Comparison of ENCODE assay signal across 26 mouse cellular contexts in genomic region chr16:34212160-34212559, GRCm38 (mm10).
A peak's percentile ranks its signal among the peaks of the same experiment; 100 is the strongest.
DNase-seq lines count a peak whose midpoint lies in the region; ATAC-seq and TF ChIP-seq lines count a peak whose summit lies in the region.
"Had no signal": no experiment of that assay in that cellular context is flagged by ENCODE, and none has a peak within 500 bp of the region (broad histone marks: within the 10 kb centered on the region; RNA-seq: fewer than 3 reads in every experiment).

No protein-coding gene starts in this region.

- H3K27ac ChIP-seq in heart, embryonic 11.5 days (ENCODE audit: low read depth, low read length), result no peak overlapping the region
- H3K27ac ChIP-seq in heart, embryonic 14.5 days (replicated peaks in 1 of 2; ENCODE audit: control insufficient read depth in 1 of 2, insufficient read depth in 1 of 2, low read depth in 2 of 2, low read length in 2 of 2), result peak overlapping the region; percentile 14 to 64; a peak in 1 of 4 replicates
- H3K27ac ChIP-seq in heart, postnatal 0 days (ENCODE audit: low read depth), result peak overlapping the region; percentile 46
- no peak overlapping the region for H3K27ac ChIP-seq in kidney, embryonic 16.5 days (ENCODE audit: low read length)
- H3K27ac ChIP-seq: embryonic facial prominence, embryonic 10.5 days; embryonic facial prominence, embryonic 13.5 days; forebrain, embryonic 12.5 days; forebrain, embryonic 15.5 days; hindbrain, embryonic 12.5 days; hindbrain, embryonic 15.5 days had no signal

- no peak overlapping the region for H3K4me2 ChIP-seq in heart, embryonic 11.5 days
- no peak overlapping the region for H3K4me2 ChIP-seq in heart, embryonic 14.5 days (ENCODE audit: low read length)
- no peak overlapping the region for H3K4me2 ChIP-seq in heart, postnatal 0 days (ENCODE audit: low read depth, low read length)
- no peak overlapping the region for H3K4me2 ChIP-seq in kidney, embryonic 16.5 days (replicated peaks; ENCODE audit: low read depth, low read length)
- H3K4me2 ChIP-seq: embryonic facial prominence, embryonic 13.5 days; forebrain, embryonic 12.5 days; forebrain, embryonic 15.5 days; hindbrain, embryonic 12.5 days; hindbrain, embryonic 15.5 days had no signal

- peaks cover 27% of the 10 kb centered on the region for H3K4me1 ChIP-seq in heart, embryonic 11.5 days (ENCODE audit: control insufficient read depth, insufficient read depth, low read length)
- peaks cover 24 to 41% of the 10 kb centered on the region in 2 experiments for H3K4me1 ChIP-seq in heart, embryonic 14.5 days (ENCODE audit: control insufficient read depth in 2 of 2, insufficient read depth in 2 of 2, low read length in 2 of 2)
- peaks cover 8% of the 10 kb centered on the region for H3K4me1 ChIP-seq in heart, postnatal 0 days (ENCODE audit: control insufficient read depth, insufficient read depth)
- H3K4me1 ChIP-seq in kidney, embryonic 16.5 days (ENCODE audit: insufficient read depth, low read length), result 0 out of 2 replicates have a peak, but pooled peaks cover 4% of the 10 kb centered on the region
- H3K4me1 ChIP-seq: embryonic facial prominence, embryonic 10.5 days; embryonic facial prominence, embryonic 13.5 days; forebrain, embryonic 12.5 days; hindbrain, embryonic 12.5 days; hindbrain, embryonic 15.5 days had no signal

- TF ChIP-seq CTCF in heart, postnatal 0 days (IDR thresholded peaks at IDR 0.05; ENCODE audit: low read depth), result no peak

- 60% methylated on average over 3 of the region's 3 CpGs for WGBS in heart, embryonic 11.5 days (ENCODE audit: insufficient replicate concordance)
- WGBS in heart, embryonic 14.5 days, result 18% methylated on average over 3 of the region's 3 CpGs
- WGBS in heart, postnatal 0 days, result 27% methylated on average over 3 of the region's 3 CpGs
- 48% methylated on average over 3 of the region's 3 CpGs for WGBS in kidney, embryonic 16.5 days

- H3K9ac ChIP-seq in heart, embryonic 11.5 days (ENCODE audit: low read depth, low read length), result no peak overlapping the region
- H3K9ac ChIP-seq in heart, embryonic 14.5 days (ENCODE audit: low read length), result no peak overlapping the region
- no peak overlapping the region for H3K9ac ChIP-seq in heart, postnatal 0 days (replicated peaks; ENCODE audit: low read depth, low read length)
- H3K9ac ChIP-seq in kidney, embryonic 16.5 days (replicated peaks; ENCODE audit: low read length), result no peak overlapping the region
- H3K9ac ChIP-seq: embryonic facial prominence, embryonic 13.5 days; forebrain, embryonic 12.5 days; forebrain, embryonic 15.5 days; hindbrain, embryonic 12.5 days; hindbrain, embryonic 15.5 days had no signal

- H3K36me3 ChIP-seq in heart, embryonic 11.5 days (ENCODE audit: control insufficient read depth, insufficient read depth, low read length), result no peaks in the 10 kb centered on the region
- H3K36me3 ChIP-seq in heart, embryonic 14.5 days (ENCODE audit: control insufficient read depth, insufficient read depth, low read length), result peaks cover 74% of the 10 kb centered on the region
- peaks cover 23% of the 10 kb centered on the region; the same call in 1 of the 2 replicates for H3K36me3 ChIP-seq in heart, postnatal 0 days (replicated peaks; ENCODE audit: control insufficient read depth, insufficient read depth, low read length)
- H3K36me3 ChIP-seq in kidney, embryonic 16.5 days (ENCODE audit: insufficient read depth, low read length), result no peaks in the 10 kb centered on the region; the same call in 1 of the 2 replicates

- no peak for ATAC-seq in heart, embryonic 11.5 days (replicated peaks; ENCODE audit: insufficient number of reproducible peaks, low FRiP score, low TSS enrichment)
- ATAC-seq in heart, embryonic 14.5 days (ENCODE audit: insufficient number of reproducible peaks, insufficient read depth, low FRiP score, low read depth), result no peak; the same call in 1 of the 2 replicates
- ATAC-seq in heart, postnatal 0 days (ENCODE audit: insufficient read depth, low read depth), result no peak
- peak; percentile 31; the same call in 1 of the 2 replicates for ATAC-seq in kidney, embryonic 16.5 days (ENCODE audit: low FRiP score, low TSS enrichment)
- ATAC-seq: activated CD4-positive, CD25-positive, alpha-beta regulatory T cell, adult 4 months; forebrain, embryonic 15.5 days; intestine, postnatal 0 days had no signal

- no peak overlapping the region for H3K4me3 ChIP-seq in heart, embryonic 11.5 days (ENCODE audit: low read depth, low read length)
- H3K4me3 ChIP-seq in heart, embryonic 14.5 days (ENCODE audit: control insufficient read depth in 1 of 2, insufficient read depth in 1 of 2, low read depth in 1 of 2, low read length in 2 of 2), result no peak overlapping the region
- no peak overlapping the region for H3K4me3 ChIP-seq in heart, postnatal 0 days (ENCODE audit: low read depth, low read length)
- no peak overlapping the region for H3K4me3 ChIP-seq in kidney, embryonic 16.5 days (ENCODE audit: low read length)
- H3K4me3 ChIP-seq: embryonic facial prominence, embryonic 10.5 days; embryonic facial prominence, embryonic 13.5 days; erythroblast, embryonic 14.5 days; forebrain, embryonic 12.5 days; forebrain, embryonic 15.5 days; heart, embryonic 10.5 days; hindbrain, embryonic 12.5 days; hindbrain, embryonic 15.5 days had no signal

- DNase-seq in heart, adult 11 months, result peak; percentile 71
- DNase-seq in heart, adult 9 months (ENCODE audit: low spot score in 2 of 2), result no peak
- no peak for DNase-seq in heart, postnatal 0 days (ENCODE audit: low spot score)
- DNase-seq in heart, postnatal 36 days, result no peak
- no peak for DNase-seq in kidney, postnatal 4 days
- DNase-seq: adrenal gland, adult 8-10 months; adrenal gland, postnatal 25 days; cerebellum, adult 11-12 months; cerebellum, adult 8-10 months; cerebellum, postnatal 10 days; cerebellum, postnatal 36 days; embryo, embryonic 11 days; gastrocnemius, postnatal 25 days had no signal

- TF ChIP-seq EP300 in heart, postnatal 0 days (IDR thresholded peaks at IDR 0.05; ENCODE audit: low read depth), result no peak

- H3K27me3 ChIP-seq in heart, embryonic 11.5 days (ENCODE audit: control insufficient read depth, insufficient read depth, low read length), result no peaks in the 10 kb centered on the region
- no peaks in the 10 kb centered on the region for H3K27me3 ChIP-seq in heart, embryonic 14.5 days (ENCODE audit: control insufficient read depth, insufficient read depth, low read length)
- no peaks in the 10 kb centered on the region for H3K27me3 ChIP-seq in heart, postnatal 0 days (ENCODE audit: control insufficient read depth, insufficient read depth, low read length)
- H3K27me3 ChIP-seq in kidney, embryonic 16.5 days (ENCODE audit: insufficient read depth, low read length), result no peaks in the 10 kb centered on the region
- H3K27me3 ChIP-seq: embryonic facial prominence, embryonic 13.5 days; forebrain, embryonic 12.5 days; forebrain, embryonic 15.5 days; hindbrain, embryonic 12.5 days; hindbrain, embryonic 15.5 days had no signal

- intact Hi-C loops in heart, postnatal 36 days (cut with DNase I), result no loop called here

- H3K9me3 ChIP-seq in heart, embryonic 11.5 days (replicated peaks; ENCODE audit: control insufficient read depth, low read length), result no peaks in the 10 kb centered on the region
- H3K9me3 ChIP-seq in heart, embryonic 14.5 days (ENCODE audit: control insufficient read depth, low read length), result no peaks in the 10 kb centered on the region
- H3K9me3 ChIP-seq in heart, postnatal 0 days (replicated peaks; ENCODE audit: control insufficient read depth, low read length), result no peaks in the 10 kb centered on the region
- no peaks in the 10 kb centered on the region for H3K9me3 ChIP-seq in kidney, embryonic 16.5 days (ENCODE audit: low read length)
- H3K9me3 ChIP-seq: embryonic facial prominence, embryonic 10.5 days; embryonic facial prominence, embryonic 13.5 days; forebrain, embryonic 12.5 days; forebrain, embryonic 15.5 days; heart, embryonic 10.5 days; hindbrain, embryonic 12.5 days; hindbrain, embryonic 15.5 days had no signal

Comparison
In these comparisons a context has a peak if more than half of its experiments do, and no peak if none do; other contexts are left out.
1. H3K27ac ChIP-seq: peak in heart, embryonic 14.5 days (2 of 2) and heart, postnatal 0 days (single experiment); none in heart, embryonic 11.5 days (single experiment) and kidney, embryonic 16.5 days (single experiment).